Mouse (Mus musculus): Measurements from ENCODE around the gene Gdi2.

DNA sequence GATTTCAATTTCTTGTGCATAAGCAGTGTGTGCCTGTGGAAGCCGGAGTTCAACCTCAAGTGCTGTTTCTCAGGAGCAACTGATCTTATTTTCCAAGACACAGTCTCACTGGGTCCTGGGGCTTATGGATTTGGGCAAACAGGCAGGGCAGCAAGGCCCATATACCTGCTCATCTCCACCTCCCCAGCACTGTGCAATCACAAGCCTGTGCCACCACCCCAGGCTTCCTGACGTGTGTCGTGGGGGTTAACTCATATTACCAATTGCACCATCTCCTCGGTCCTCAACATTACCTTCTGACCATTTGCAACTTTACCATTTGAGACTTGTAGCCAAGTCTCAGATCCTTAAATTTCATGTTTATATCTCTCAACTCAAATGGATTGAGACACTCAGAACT is 3.7 kb upstream of the Gdi2 start:
- TF ChIP-seq EP300 (IDR thresholded peaks at IDR 0.05; ENCODE audit: low read depth) (no peak), CTCF (IDR thresholded peaks at IDR 0.05; ENCODE audit: low read depth) (no peak)

Measured in liver, embryonic 14.5 days (tissue).